Mouse (Mus musculus): ENCODE measurements at regions not wholly inside any gene's neighbourhood (a gene's known extent, or its start where the extent isn't known, plus 50 kb on each side); places are given as distances from the start of the nearest gene placed in this dataset.

DNA sequence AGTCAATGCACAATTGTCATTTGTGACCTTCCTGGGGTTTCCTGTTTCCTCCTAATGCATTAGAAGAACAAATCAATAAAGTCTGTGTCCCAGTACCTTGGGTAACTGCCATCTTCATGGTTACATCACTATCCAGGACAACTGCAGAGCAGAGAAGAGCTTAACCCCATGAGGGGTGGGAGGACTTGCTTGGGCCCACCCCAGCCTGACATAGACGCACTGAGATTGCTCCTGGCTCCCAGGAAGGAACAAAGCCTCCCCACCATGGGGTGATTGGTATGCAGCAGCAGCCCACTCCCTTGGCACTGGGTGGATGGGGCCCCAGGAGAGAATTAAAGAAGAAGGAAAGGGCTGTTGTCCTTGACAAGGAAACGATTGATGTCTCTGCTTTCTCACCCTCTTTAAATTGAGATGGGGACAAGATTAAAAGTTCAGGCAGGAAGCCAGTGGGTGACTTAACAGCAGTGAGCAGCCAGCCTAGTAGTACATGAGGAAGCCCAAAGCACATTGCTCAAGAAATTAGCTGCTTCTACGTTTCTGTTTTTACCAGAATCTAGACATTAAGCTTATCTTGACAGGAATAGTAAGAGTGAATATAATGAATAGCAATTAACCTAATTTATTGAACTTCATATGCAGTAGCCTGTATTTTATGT lies 307.7 kb upstream of the Zfp462 start:
- Histone ChIP-seq H3K27ac (ENCODE audit: low read length) (no peak overlapping the region), H3K9me3 (ENCODE audit: low read length) (no peaks in the 10 kb centered on the region), H3K4me1 (ENCODE audit: insufficient read depth, low read depth, low read length) (no peaks in the 10 kb centered on the region), H3K36me3 (ENCODE audit: insufficient read depth, low read length) (no peaks in the 10 kb centered on the region), H3K27me3 (replicated peaks; ENCODE audit: insufficient read depth, low read length) (no peaks in the 10 kb centered on the region), H3K4me3 (ENCODE audit: low read depth, low read length) (no peak overlapping the region), H3K9ac (replicated peaks; ENCODE audit: low read depth) (no peak overlapping the region), H3K4me2 (replicated peaks; ENCODE audit: low read depth, low read length) (no peak overlapping the region)
- ATAC-seq (no peak), DNase-seq (ENCODE audit: low spot score) (no peak)
- WGBS: 34% methylated on average over 3 of the region's 3 CpGs
- TF ChIP-seq EP300 (IDR thresholded peaks at IDR 0.05) (no peak), CTCF (IDR thresholded peaks at IDR 0.05) (no peak)

DNA sequence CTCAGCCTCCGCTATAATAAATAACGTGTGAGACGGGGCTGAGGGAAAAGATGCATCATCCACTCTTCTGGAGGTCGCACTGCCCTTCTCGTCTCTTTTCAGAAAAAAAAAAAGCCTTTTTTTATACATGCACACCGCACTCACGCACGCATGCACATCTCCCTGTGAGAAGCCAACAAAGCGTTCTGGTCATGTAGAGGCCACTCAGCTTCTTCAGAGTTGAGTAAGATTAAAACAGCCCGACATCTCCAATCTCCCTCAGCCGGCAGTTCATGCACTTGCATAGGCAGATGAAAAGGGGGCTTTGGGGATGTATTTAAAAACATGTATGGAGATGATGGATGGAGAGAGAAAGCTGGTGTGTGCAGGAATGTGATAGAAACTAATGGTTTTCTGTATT lies 298.8 kb upstream of the Zfp462 start:
- H3K9ac ChIP-seq (replicated peaks; ENCODE audit: low read depth): no peak overlapping the region
- 64% methylated on average over 11 of the region's 11 CpGs for WGBS
- H3K27me3 ChIP-seq (replicated peaks; ENCODE audit: insufficient read depth, low read length): no peaks in the 10 kb centered on the region
- H3K9me3 ChIP-seq (ENCODE audit: low read length): no peaks in the 10 kb centered on the region
- no peak for ATAC-seq
- no peak overlapping the region for H3K27ac ChIP-seq (ENCODE audit: low read length)
- no peak for TF ChIP-seq EP300 (IDR thresholded peaks at IDR 0.05)
- TF ChIP-seq CTCF (IDR thresholded peaks at IDR 0.05): no peak
- H3K36me3 ChIP-seq (ENCODE audit: insufficient read depth, low read length): no peaks in the 10 kb centered on the region
- no peak overlapping the region for H3K4me2 ChIP-seq (replicated peaks; ENCODE audit: low read depth, low read length)
- H3K4me1 ChIP-seq (ENCODE audit: insufficient read depth, low read depth, low read length): no peaks in the 10 kb centered on the region; the same call in 1 of the 2 replicates
- DNase-seq (ENCODE audit: low spot score): no peak
- H3K4me3 ChIP-seq (ENCODE audit: low read depth, low read length): no peak overlapping the region

DNA sequence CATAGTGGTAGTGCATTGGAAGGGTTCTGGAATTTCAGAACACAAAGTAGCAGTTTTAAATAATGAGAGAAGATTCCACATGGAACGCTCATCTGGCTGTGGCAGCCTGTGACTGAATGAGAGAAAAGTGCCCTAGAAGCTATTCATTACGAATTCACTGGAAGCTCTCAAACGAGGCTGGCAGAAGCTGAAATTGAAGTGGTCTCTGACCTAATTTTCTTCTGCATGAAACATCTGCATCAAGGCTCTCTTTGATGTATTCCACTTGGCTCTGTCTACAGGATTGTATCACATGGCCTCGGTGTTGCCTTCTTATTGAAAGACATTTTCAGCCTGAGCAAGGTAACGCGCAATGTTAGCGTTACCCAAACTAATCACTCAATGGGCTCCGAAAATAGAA lies 298.4 kb upstream of the Zfp462 start:
- ATAC-seq: no peak
- no peak overlapping the region for H3K27ac ChIP-seq (ENCODE audit: low read length)
- no peak overlapping the region for H3K9ac ChIP-seq (replicated peaks; ENCODE audit: low read depth)
- TF ChIP-seq EP300 (IDR thresholded peaks at IDR 0.05) (no peak), CTCF (IDR thresholded peaks at IDR 0.05) (no peak)
- no peak for DNase-seq (ENCODE audit: low spot score)
- no peaks in the 10 kb centered on the region for H3K9me3 ChIP-seq (ENCODE audit: low read length)
- no peak overlapping the region for H3K4me3 ChIP-seq (ENCODE audit: low read depth, low read length)
- no peaks in the 10 kb centered on the region for H3K36me3 ChIP-seq (ENCODE audit: insufficient read depth, low read length)
- WGBS: 43% methylated on average over 8 of the region's 8 CpGs
- H3K27me3 ChIP-seq (replicated peaks; ENCODE audit: insufficient read depth, low read length): no peaks in the 10 kb centered on the region
- no peaks in the 10 kb centered on the region; the same call in 1 of the 2 replicates for H3K4me1 ChIP-seq (ENCODE audit: insufficient read depth, low read depth, low read length)
- H3K4me2 ChIP-seq (replicated peaks; ENCODE audit: low read depth, low read length): no peak overlapping the region

DNA sequence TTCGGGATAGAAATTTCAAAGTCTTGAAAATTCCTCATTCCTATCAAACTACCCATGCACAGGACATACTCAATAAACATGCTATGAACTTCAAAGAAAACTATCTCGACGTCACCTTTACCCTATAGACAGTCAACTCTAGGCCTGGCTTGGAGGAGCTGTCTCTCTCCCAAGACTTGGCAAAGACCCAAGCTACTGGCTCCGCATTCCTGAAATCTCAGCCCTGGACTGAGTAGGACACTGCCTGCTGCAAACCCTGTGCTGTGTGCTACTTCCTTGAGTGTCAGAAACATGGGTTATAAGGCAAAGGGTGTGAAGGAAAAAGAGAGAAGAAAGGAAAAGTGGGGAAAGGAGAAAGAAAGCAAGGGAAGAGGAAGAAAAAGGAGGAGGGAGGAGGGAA lies 296.6 kb upstream of the Zfp462 start:
- no peak overlapping the region for H3K4me2 ChIP-seq (replicated peaks; ENCODE audit: low read depth, low read length)
- TF ChIP-seq CTCF (IDR thresholded peaks at IDR 0.05) (no peak), EP300 (IDR thresholded peaks at IDR 0.05) (no peak)
- H3K4me3 ChIP-seq (ENCODE audit: low read depth, low read length): no peak overlapping the region
- H3K27me3 ChIP-seq (replicated peaks; ENCODE audit: insufficient read depth, low read length): no peaks in the 10 kb centered on the region
- no peak for ATAC-seq
- no peak overlapping the region for H3K9ac ChIP-seq (replicated peaks; ENCODE audit: low read depth)
- peak; percentile 35 for DNase-seq (ENCODE audit: low spot score)
- H3K9me3 ChIP-seq (ENCODE audit: low read length): no peaks in the 10 kb centered on the region
- WGBS: 44% methylated on average over 4 of the region's 4 CpGs
- no peaks in the 10 kb centered on the region; the same call in 1 of the 2 replicates for H3K4me1 ChIP-seq (ENCODE audit: insufficient read depth, low read depth, low read length)
- no peak overlapping the region for H3K27ac ChIP-seq (ENCODE audit: low read length)
- H3K36me3 ChIP-seq (ENCODE audit: insufficient read depth, low read length): no peaks in the 10 kb centered on the region

DNA sequence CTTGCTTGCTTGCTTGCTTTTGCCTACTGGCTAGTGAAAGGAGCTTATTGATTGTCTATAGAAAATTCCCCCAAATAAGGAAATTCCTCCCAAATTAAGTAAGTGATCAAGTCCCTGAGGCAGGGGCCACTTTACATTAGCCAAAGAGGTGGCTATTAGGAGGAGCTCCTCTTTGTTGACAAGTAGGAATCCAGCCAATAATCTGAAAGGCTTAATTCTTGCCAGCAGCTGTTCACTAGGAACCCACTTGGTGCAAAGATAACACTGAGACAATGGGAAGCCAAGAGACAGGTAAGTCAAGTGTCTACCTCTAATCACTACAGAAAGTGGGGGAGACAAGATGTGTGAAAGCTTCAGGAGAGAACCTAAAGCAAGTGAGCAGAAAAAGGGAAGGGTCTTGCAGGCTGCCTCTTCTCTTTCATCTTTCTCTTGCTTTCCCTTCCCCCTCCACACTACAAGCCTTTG lies 293.2 kb upstream of the Zfp462 start:
- H3K4me2 ChIP-seq (replicated peaks; ENCODE audit: low read depth, low read length): no peak overlapping the region
- no peak overlapping the region for H3K9ac ChIP-seq (replicated peaks; ENCODE audit: low read depth)
- no peaks in the 10 kb centered on the region for H3K36me3 ChIP-seq (ENCODE audit: insufficient read depth, low read length)
- DNase-seq (ENCODE audit: low spot score): no peak
- no peak for ATAC-seq
- H3K9me3 ChIP-seq (ENCODE audit: low read length): no peaks in the 10 kb centered on the region
- H3K27ac ChIP-seq (ENCODE audit: low read length): no peak overlapping the region
- H3K4me3 ChIP-seq (ENCODE audit: low read depth, low read length): no peak overlapping the region
- no peaks in the 10 kb centered on the region for H3K27me3 ChIP-seq (replicated peaks; ENCODE audit: insufficient read depth, low read length)
- no peak for TF ChIP-seq CTCF (IDR thresholded peaks at IDR 0.05)
- TF ChIP-seq EP300 (IDR thresholded peaks at IDR 0.05): no peak
- no peaks in the 10 kb centered on the region for H3K4me1 ChIP-seq (ENCODE audit: insufficient read depth, low read depth, low read length)

DNA sequence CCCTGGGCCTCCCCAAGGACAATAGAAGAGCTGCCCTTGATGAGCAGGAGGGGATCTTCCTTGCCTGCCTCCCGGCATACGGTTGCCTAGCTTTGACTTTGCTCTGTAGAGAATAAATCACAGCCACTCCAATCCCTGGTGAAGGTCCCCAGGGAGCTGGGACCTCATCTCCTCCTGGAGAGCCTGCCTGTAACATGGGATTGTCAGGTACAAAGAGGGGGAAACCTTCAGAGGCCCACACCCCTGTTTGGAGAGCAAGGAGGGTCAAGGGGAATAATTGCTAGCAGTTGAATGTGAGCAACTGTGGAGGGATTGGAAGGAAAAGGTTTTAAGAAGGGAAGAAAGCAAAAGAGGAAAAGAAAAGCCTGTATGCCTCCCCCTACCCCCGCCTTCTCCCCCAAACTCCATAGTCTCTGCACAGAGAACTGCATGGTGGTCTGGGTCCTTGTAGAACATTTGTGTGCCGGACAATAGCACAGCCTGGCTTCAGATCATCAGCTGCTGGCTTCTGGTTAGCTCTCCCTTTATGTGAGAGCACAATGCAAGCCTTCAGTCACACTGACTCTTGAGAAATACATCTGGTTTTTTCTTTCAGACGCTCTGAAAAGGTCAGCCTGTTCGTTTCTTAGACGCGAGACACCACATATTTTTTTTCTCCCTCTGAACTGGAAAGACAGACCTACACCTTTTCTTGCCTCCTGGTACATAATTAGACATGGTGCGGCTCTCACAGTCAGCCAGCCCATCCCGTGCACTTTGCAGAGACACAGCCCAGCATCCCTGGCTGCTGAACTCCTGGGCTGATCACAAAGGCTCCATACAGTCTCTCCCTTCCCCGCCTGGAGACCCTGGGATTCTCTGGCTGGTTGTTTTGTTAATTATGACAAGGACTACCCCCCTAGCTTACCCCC lies 292.5 kb upstream of the Zfp462 start:
- ATAC-seq (no peak), DNase-seq (ENCODE audit: low spot score) (peak; percentile 37)
- Histone ChIP-seq H3K4me1 (ENCODE audit: insufficient read depth, low read depth, low read length) (no peaks in the 10 kb centered on the region), H3K27ac (ENCODE audit: low read length) (no peak overlapping the region), H3K36me3 (ENCODE audit: insufficient read depth, low read length) (no peaks in the 10 kb centered on the region), H3K9me3 (ENCODE audit: low read length) (no peaks in the 10 kb centered on the region), H3K4me3 (ENCODE audit: low read depth, low read length) (no peak overlapping the region), H3K4me2 (replicated peaks; ENCODE audit: low read depth, low read length) (no peak overlapping the region), H3K9ac (replicated peaks; ENCODE audit: low read depth) (no peak overlapping the region), H3K27me3 (replicated peaks; ENCODE audit: insufficient read depth, low read length) (no peaks in the 10 kb centered on the region)
- no peak for TF ChIP-seq EP300 (IDR thresholded peaks at IDR 0.05)
- no peak for TF ChIP-seq CTCF (IDR thresholded peaks at IDR 0.05)
- 49% methylated on average over 11 of the region's 11 CpGs for WGBS
